9 mouse cellular contexts compared by ENCODE assay signal in the genomic region with DNA sequence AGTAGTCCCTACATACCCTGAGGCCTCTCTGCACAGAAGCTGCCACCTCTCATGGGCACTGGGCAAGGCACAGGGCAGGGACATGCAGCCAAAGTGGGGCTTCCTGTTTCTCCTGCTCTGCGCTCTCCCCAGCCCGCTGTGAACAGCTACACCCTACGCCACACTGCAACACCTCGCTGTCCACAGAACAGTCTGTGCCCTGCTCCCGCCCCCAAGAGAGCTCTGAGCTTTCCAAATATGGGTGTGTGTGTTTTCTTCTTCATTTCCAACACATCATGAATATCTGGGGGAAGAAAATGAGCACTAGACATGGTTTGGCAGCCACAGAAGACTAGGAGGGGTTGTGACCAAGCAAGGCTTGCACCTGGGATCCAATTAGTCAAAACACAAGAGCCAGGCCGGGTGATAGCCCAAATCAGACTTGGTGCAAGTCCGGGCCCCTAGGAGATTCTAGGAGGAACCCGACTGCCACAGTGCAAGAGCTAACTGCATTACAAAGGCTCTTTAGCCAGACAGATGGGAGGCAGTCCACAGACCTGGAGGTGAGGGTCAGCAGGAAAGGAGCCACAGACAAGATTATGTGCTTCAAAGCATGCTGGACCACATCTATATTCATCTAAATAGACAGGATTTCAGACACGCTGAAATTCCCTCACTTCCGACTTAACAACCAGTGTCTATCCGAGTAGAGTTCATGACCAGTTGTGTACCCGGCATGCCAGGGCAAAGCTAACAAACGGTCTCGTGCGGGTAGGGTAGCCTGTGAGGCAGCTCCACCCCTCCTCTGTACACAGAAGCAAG. TPM values are rescaled to one million over a fixed set of nuclear protein-coding genes. Genes with fewer than 3 reads are reported as not detected.
DNase-seq lines count a peak whose midpoint lies in the region; ATAC-seq and TF ChIP-seq lines count a peak whose summit lies in the region.
"Had no signal": no experiment of that assay in that cellular context is flagged by ENCODE, and none has a peak within 500 bp of the region (broad histone marks: within the 10 kb centered on the region; RNA-seq: fewer than 3 reads in every experiment).

No protein-coding gene starts in this region.

- no peaks in the 10 kb centered on the region for H3K36me3 ChIP-seq in hindbrain, embryonic 11.5 days (ENCODE audit: control insufficient read depth, insufficient read depth, low read length)
- H3K36me3 ChIP-seq in hindbrain, postnatal 0 days (ENCODE audit: insufficient read depth, low read length) = no peaks in the 10 kb centered on the region

- H3K4me2 ChIP-seq in hindbrain, embryonic 11.5 days (replicated peaks; ENCODE audit: low read depth, low read length) = no peak overlapping the region
- no peak overlapping the region for H3K4me2 ChIP-seq in hindbrain, postnatal 0 days (ENCODE audit: low read depth, low read length)
- H3K4me2 ChIP-seq: heart, embryonic 12.5 days had no signal

- no peak overlapping the region for H3K4me3 ChIP-seq in hindbrain, embryonic 11.5 days (ENCODE audit: low read depth, low read length)
- H3K4me3 ChIP-seq in hindbrain, postnatal 0 days (ENCODE audit: low read length) = no peak overlapping the region
- H3K4me3 ChIP-seq: heart, embryonic 12.5 days had no signal

- H3K4me1 ChIP-seq in hindbrain, embryonic 11.5 days (replicated peaks; ENCODE audit: control insufficient read depth, insufficient read depth, low read length) = no peaks in the 10 kb centered on the region
- no peaks in the 10 kb centered on the region for H3K4me1 ChIP-seq in hindbrain, postnatal 0 days (ENCODE audit: insufficient read depth, low read length)

- TF ChIP-seq CTCF in hindbrain, postnatal 0 days (IDR thresholded peaks at IDR 0.05; ENCODE audit: low read depth) = no peak

- H3K27me3 ChIP-seq in hindbrain, embryonic 11.5 days (ENCODE audit: control insufficient read depth, insufficient read depth, low read length) = no peaks in the 10 kb centered on the region
- no peaks in the 10 kb centered on the region for H3K27me3 ChIP-seq in hindbrain, postnatal 0 days (ENCODE audit: insufficient read depth, low read length)
- H3K27me3 ChIP-seq: heart, embryonic 12.5 days had no signal

- ATAC-seq in hindbrain, embryonic 11.5 days (ENCODE audit: low FRiP score) = 0 out of 2 replicates have a peak, but pooled peaks have one; percentile 10
- ATAC-seq in hindbrain, postnatal 0 days = no peak

- no peak overlapping the region for H3K9ac ChIP-seq in hindbrain, embryonic 11.5 days (ENCODE audit: low read depth, low read length)
- no peak overlapping the region for H3K9ac ChIP-seq in hindbrain, postnatal 0 days (replicated peaks; ENCODE audit: low read length)
- H3K9ac ChIP-seq: heart, embryonic 12.5 days had no signal

- H3K27ac ChIP-seq in hindbrain, embryonic 11.5 days (ENCODE audit: low read depth, low read length) = no peak overlapping the region
- no peak overlapping the region for H3K27ac ChIP-seq in hindbrain, postnatal 0 days

- WGBS in hindbrain, embryonic 11.5 days = 89% methylated on average over 15 of the region's 15 CpGs
- WGBS in hindbrain, postnatal 0 days = 84% methylated on average over 15 of the region's 15 CpGs

- DNase-seq in hindbrain, embryonic 11.5 days (ENCODE audit: low spot score) = no peak
- no peak for DNase-seq in hindbrain, postnatal 0 days (ENCODE audit: low spot score)
- DNase-seq in urinary bladder, postnatal 14 days (ENCODE audit: low spot score) = peak; percentile 29
- DNase-seq in urinary bladder, postnatal 10 days (ENCODE audit: low spot score) = no peak
- DNase-seq in lung, postnatal 36 days = peak; percentile 40
- DNase-seq in embryo, embryonic 10.5 days (ENCODE audit: low spot score) = no peak
- DNase-seq in right cerebral cortex, postnatal 25 days = no peak
- no peak for DNase-seq in kidney, adult 18-20 months

- H3K9me3 ChIP-seq in hindbrain, embryonic 11.5 days (ENCODE audit: control insufficient read depth, low read length) = no peaks in the 10 kb centered on the region
- H3K9me3 ChIP-seq in hindbrain, postnatal 0 days (ENCODE audit: low read length) = no peaks in the 10 kb centered on the region
- H3K9me3 ChIP-seq: heart, embryonic 12.5 days had no signal

RNA-seq across cellular contexts. Expression of a gene that starts 39.8 kb away (rescaled TPM):
- 7.1 and 8.2 TPM in 2 replicates for polyA plus RNA-seq in hindbrain, embryonic 11.5 days (2014; fragmentation: Nextera tagmentation; extraction: Ambion mirVana)
- total RNA-seq in hindbrain, postnatal 0 days (2014; rRNA removed) = 45.6 and 51.2 TPM in 2 replicates
- polyA plus RNA-seq in hindbrain, postnatal 0 days (2015; fragmentation: Nextera tagmentation; extraction: Ambion mirVana) = 8.3 and 8.6 TPM in 2 replicates

Comparison
In these comparisons a context has a peak if more than half of its experiments do, and no peak if none do; other contexts are left out.
1. DNase-seq: peak in urinary bladder, postnatal 14 days (single experiment) and lung, postnatal 36 days (single experiment); none in hindbrain, embryonic 11.5 days (single experiment), hindbrain, postnatal 0 days (single experiment), urinary bladder, postnatal 10 days (single experiment), embryo, embryonic 10.5 days (single experiment), right cerebral cortex, postnatal 25 days (single experiment) and kidney, adult 18-20 months (single experiment).